Mouse (Mus musculus): ENCODE measurements around the gene Hes5.

- TF ChIP-seq NANOG (IDR thresholded peaks at IDR 0.05; ENCODE audit: borderline replicate concordance, low read length), result no peak
- TF ChIP-seq CTCF (conservative IDR thresholded peaks at IDR 0.05; ENCODE audit: low read length), result no peak
- TF ChIP-seq POU5F1 (IDR thresholded peaks at IDR 0.05; ENCODE audit: borderline replicate concordance, low read length), result no peak
Observed at GRCm38 (mm10) chr4:154962683-154963082, 2.0 kb downstream of the Hes5 start.
